Mouse (Mus musculus): Measurements from ENCODE around the gene Atic. TPM values are rescaled to one million over a fixed set of nuclear protein-coding genes. Genes with fewer than 3 reads are reported as not detected.
A peak's percentile ranks its signal among the peaks of the same experiment; 100 is the strongest.

The Atic gene
- total RNA-seq (2012; rRNA removed) (123 and 179 TPM in 2 replicates), total RNA-seq (2014; rRNA removed) (185 and 187 TPM in 2 replicates), polyA plus RNA-seq (2012; ENCODE audit: insufficient read length, low read depth) (220 and 223 TPM in 2 replicates)

GRCm38 (mm10) chr1:71556688-71557612, at the start of gene Atic:
Gene Atic, plus strand, starts transcription at chr1:71557150.
- in situ Hi-C loops (cut with MboI; ENCODE audit: low pct_ligation_motif_present, low pct_unique_long_range_greater_than_20kb, low sequenced_read_pairs) (no loop called here), dilution Hi-C loops (cut with MboI; ENCODE audit: extremely low pct_ligation_motif_present, extremely low pct_unique_long_range_greater_than_20kb, low sequenced_read_pairs) (no loop called here)
- TF ChIP-seq BHLHE40 (IDR thresholded peaks at IDR 0.05; ENCODE audit: low read depth, low read length) (peak; percentile 81), ETS1 (conservative IDR thresholded peaks at IDR 0.05; ENCODE audit: low read depth, low read length) (peak; percentile 25; the same call in 1 of the 2 replicates), MAZ (IDR thresholded peaks at IDR 0.05; ENCODE audit: low read depth, low read length) (peak; percentile 67; the same call in 1 of the 2 replicates), USF1 (IDR thresholded peaks at IDR 0.05; ENCODE audit: low read depth, low read length) (peak; percentile 96), ZKSCAN1 (IDR thresholded peaks at IDR 0.05; ENCODE audit: borderline replicate concordance, low read depth, low read length) (no peak), ZC3H11A (IDR thresholded peaks at IDR 0.05; ENCODE audit: low read depth, low read length) (no peak), ZMIZ1 (IDR thresholded peaks at IDR 0.05; ENCODE audit: low read depth, low read length) (peak; percentile 70), IRF4 (IDR thresholded peaks at IDR 0.05; ENCODE audit: low read depth, low read length) (peak; percentile 45), CTCF (conservative IDR thresholded peaks at IDR 0.05 in 1 of 2, IDR thresholded peaks at IDR 0.05 in 1 of 2; ENCODE audit: low read depth in 2 of 2, low read length in 2 of 2) (no peak), MYC (IDR thresholded peaks at IDR 0.05; ENCODE audit: low read depth, low read length) (peak; percentile 93), TBP (conservative IDR thresholded peaks at IDR 0.05; ENCODE audit: low read depth, low read length) (0 out of 2 replicates have a peak, but pooled peaks have one; percentile 46), MAX (IDR thresholded peaks at IDR 0.05; ENCODE audit: low read length) (peak; percentile 99), MXI1 (IDR thresholded peaks at IDR 0.05; ENCODE audit: low read depth, low read length) (peak; percentile 100), CHD2 (IDR thresholded peaks at IDR 0.05; ENCODE audit: low read length) (peak; percentile 58; the same call in 1 of the 2 replicates), ELF1 (IDR thresholded peaks at IDR 0.05; ENCODE audit: low read depth, low read length) (peak; percentile 88), NELFE (IDR thresholded peaks at IDR 0.05; ENCODE audit: low read depth, low read length) (peak; percentile 92), NRF1 (IDR thresholded peaks at IDR 0.05; ENCODE audit: low read depth, low read length) (peak; percentile 63), MAFK (IDR thresholded peaks at IDR 0.05; ENCODE audit: insufficient replicate concordance, low read length) (no peak), POLR2A (IDR thresholded peaks at IDR 0.05; ENCODE audit: low read depth, low read length) (peak; percentile 94), MEF2A (IDR thresholded peaks at IDR 0.05; ENCODE audit: borderline replicate concordance, low read depth, low read length) (0 out of 2 replicates have a peak, but pooled peaks have one; percentile 31), POLR2AphosphoS2 (IDR thresholded peaks at IDR 0.05; ENCODE audit: low read depth, low read length) (peak; percentile 86), EP300 (IDR thresholded peaks at IDR 0.05; ENCODE audit: low read length) (no peak), USF2 (conservative IDR thresholded peaks at IDR 0.05; ENCODE audit: low read depth, low read length) (peak; percentile 90), GABPA (IDR thresholded peaks at IDR 0.05; ENCODE audit: insufficient replicate concordance, low read depth, low read length) (no peak), SIN3A (IDR thresholded peaks at IDR 0.05; ENCODE audit: low read length) (peak; percentile 94), SMC3 (IDR thresholded peaks at IDR 0.05; ENCODE audit: low read depth, low read length) (no peak), KAT2A (IDR thresholded peaks at IDR 0.05; ENCODE audit: insufficient replicate concordance, low read length) (0 out of 2 replicates have a peak, but pooled peaks have one; percentile 43), TCF12 (IDR thresholded peaks at IDR 0.05; ENCODE audit: low read depth, low read length) (peak; percentile 53), HCFC1 (IDR thresholded peaks at IDR 0.05; ENCODE audit: low read depth, low read length) (peak; percentile 57), E2F4 (IDR thresholded peaks at IDR 0.05; ENCODE audit: insufficient replicate concordance, low read depth, low read length) (peak; percentile 64; the same call in 1 of the 2 replicates), RCOR1 (conservative IDR thresholded peaks at IDR 0.05; ENCODE audit: low read depth, low read length) (no peak), PAX5 (IDR thresholded peaks at IDR 0.05; ENCODE audit: low read length) (no peak), UBTF (IDR thresholded peaks at IDR 0.05; ENCODE audit: low read depth, low read length) (peak; percentile 42; the same call in 1 of the 2 replicates), RAD21 (IDR thresholded peaks at IDR 0.05; ENCODE audit: low read depth, low read length) (no peak)
- Histone ChIP-seq H3K9me3 (replicated peaks; ENCODE audit: low read length) (no peaks in the 10 kb centered on the region), H3K9ac (ENCODE audit: insufficient read depth, low read depth) (peak within 1 kb of the TSS; percentile 91), H3K4me1 (ENCODE audit: control insufficient read depth in 1 of 2, insufficient read depth in 2 of 2) (peaks cover 0 to 26% of the 10 kb centered on the region in 2 experiments; a peak in 2 of 4 replicates), H3K27me3 (replicated peaks) (no peaks in the 10 kb centered on the region), H3K4me2 (ENCODE audit: insufficient read depth, low read depth, poor library complexity, severe bottlenecking) (peak within 1 kb of the TSS; percentile 94), H3K36me3 (replicated peaks in 1 of 2; ENCODE audit: control insufficient read depth in 1 of 2, insufficient read depth in 1 of 2, low read length in 1 of 2) (peaks cover 18 to 32% of the 10 kb centered on the region in 2 experiments), H3K4me3 (replicated peaks in 1 of 3; ENCODE audit: low read depth in 2 of 3, low read length in 2 of 3, poor library complexity in 1 of 3) (peak within 1 kb of the TSS; percentile 70 to 92 (median 85)), H3K27ac (ENCODE audit: insufficient read depth, low read depth) (0 out of 2 replicates have a peak within 1 kb of the TSS, but pooled peaks have one; percentile 9), H3K79me2 (replicated peaks; ENCODE audit: control insufficient read depth, extremely low read depth, insufficient read depth, poor library complexity, severe bottlenecking) (peaks cover 27% of the 10 kb centered on the region)
- DNase-seq (ENCODE audit: extremely low read depth): peak; percentile 96

Data from CH12.LX (cell line).